Mouse (Mus musculus) kidney, adult 2 months (tissue): ENCODE measurements at regions not wholly inside any gene's neighbourhood (a gene's known extent, or its start where the extent isn't known, plus 50 kb on each side); places are given as distances from the start of the nearest gene placed in this dataset.

Source experiments
- CTCF ChIP-seq: fragments of 200-500 bp; conservative IDR thresholded peaks from 2 replicates; pipeline ENCODE4 v1.5.1; 2011; ENCODE audit warnings: low read depth, mild to moderate bottlenecking, control low read depth, low read length, moderate library complexity, mixed read lengths; ENCODE audit not compliant: insufficient read depth, insufficient read length
- POLR2A ChIP-seq: fragments of 200-500 bp; IDR thresholded peaks from one replicate; pipeline ENCODE4 v1.6.1; 2011; ENCODE audit warnings: low read depth, low read length, control low read depth

GRCm38 (mm10) chr10:56852484-56852883 is 475.4 kb downstream of the Gja1 start:
- TF ChIP-seq CTCF (no peak), POLR2A (no peak)
